Comparison of ENCODE assay signal across 11 mouse cellular contexts in the genomic region with DNA sequence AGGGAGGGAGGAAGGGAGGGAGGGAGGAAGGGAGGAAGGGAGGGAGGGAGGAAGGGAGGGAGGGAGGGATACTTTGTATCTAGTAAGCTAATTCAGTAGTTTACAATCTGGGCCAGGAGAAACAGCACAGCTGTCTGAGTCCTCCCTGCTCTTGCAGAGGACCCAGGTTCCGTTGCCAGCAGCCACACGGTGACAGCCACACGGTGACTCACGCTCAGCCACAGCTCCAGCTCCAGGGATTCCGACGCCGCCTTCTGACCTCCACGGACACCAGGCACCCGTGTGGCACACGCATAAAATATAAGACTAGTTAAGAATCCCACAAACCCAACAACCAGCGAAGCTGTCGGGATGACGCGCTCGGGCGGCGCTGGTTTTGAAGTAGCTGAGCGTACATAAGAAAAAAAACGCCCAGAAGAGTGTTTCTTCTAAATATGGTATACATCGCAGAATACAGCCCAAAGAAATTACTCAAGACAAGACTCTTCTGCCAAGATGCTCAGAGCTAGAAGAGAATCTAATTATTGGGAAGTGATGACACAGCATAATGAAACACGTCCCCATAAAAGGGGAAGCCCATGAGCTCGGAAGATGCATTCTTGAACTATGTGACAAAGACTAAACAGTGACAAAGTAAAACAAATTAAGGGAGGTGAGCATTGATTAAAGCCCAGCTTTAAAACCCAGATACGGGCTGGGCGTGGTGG. TPM values are rescaled to one million over a fixed set of nuclear protein-coding genes. Genes with fewer than 3 reads are reported as not detected.
DNase-seq lines count a peak whose midpoint lies in the region; ATAC-seq and TF ChIP-seq lines count a peak whose summit lies in the region.
"Had no signal": no experiment of that assay in that cellular context is flagged by ENCODE, and none has a peak within 500 bp of the region (broad histone marks: within the 10 kb centered on the region; RNA-seq: fewer than 3 reads in every experiment).

No protein-coding gene starts in this region.

- H3K27me3 ChIP-seq in heart, embryonic 11.5 days (ENCODE audit: control insufficient read depth, insufficient read depth, low read length): no peaks in the 10 kb centered on the region
- H3K27me3 ChIP-seq in myocyte (ENCODE audit: control insufficient read depth, insufficient read depth, insufficient read length): no peaks in the 10 kb centered on the region
- no peaks in the 10 kb centered on the region for H3K27me3 ChIP-seq in hindbrain, embryonic 12.5 days
- H3K27me3 ChIP-seq: embryonic facial prominence, embryonic 12.5 days had no signal

- no peak overlapping the region for H3K9ac ChIP-seq in heart, embryonic 11.5 days (ENCODE audit: low read depth, low read length)
- H3K9ac ChIP-seq in hindbrain, embryonic 12.5 days: no peak overlapping the region
- H3K9ac ChIP-seq: embryonic facial prominence, embryonic 12.5 days had no signal

- TF ChIP-seq CTCF in bone marrow, adult 2 months (IDR thresholded peaks at IDR 0.05; ENCODE audit: control insufficient read depth, insufficient read depth, low read length): no peak

- H3ac ChIP-seq in myocyte (ENCODE audit: control insufficient read depth, insufficient read length): no peak overlapping the region

- H3K36me3 ChIP-seq in heart, embryonic 11.5 days (ENCODE audit: control insufficient read depth, insufficient read depth, low read length): peaks cover 8% of the 10 kb centered on the region
- peaks cover 30% of the 10 kb centered on the region for H3K36me3 ChIP-seq in myocyte (ENCODE audit: control insufficient read depth, insufficient read depth)
- no peaks in the 10 kb centered on the region for H3K36me3 ChIP-seq in hindbrain, embryonic 12.5 days

- no peak overlapping the region for H3K4me3 ChIP-seq in heart, embryonic 11.5 days (ENCODE audit: low read depth, low read length)
- H3K4me3 ChIP-seq in bone marrow, adult 2 months (replicated peaks; ENCODE audit: control insufficient read depth, low read depth, low read length): peak overlapping the region; percentile 24
- H3K4me3 ChIP-seq in myocyte: no peak overlapping the region
- no peak overlapping the region for H3K4me3 ChIP-seq in hindbrain, embryonic 12.5 days
- H3K4me3 ChIP-seq: embryonic facial prominence, embryonic 12.5 days had no signal

- intact Hi-C loops in heart, postnatal 14 days (cut with DNase I): no loop called here

- H3K27ac ChIP-seq in heart, embryonic 11.5 days (ENCODE audit: low read depth, low read length): no peak overlapping the region
- H3K27ac ChIP-seq in bone marrow, adult 2 months (ENCODE audit: control insufficient read depth, insufficient read depth, low read depth, low read length, poor library complexity): peak overlapping the region; percentile 77
- no peak overlapping the region for H3K27ac ChIP-seq in hindbrain, embryonic 12.5 days
- H3K27ac ChIP-seq: embryonic facial prominence, embryonic 12.5 days had no signal

- ATAC-seq in heart, embryonic 11.5 days (replicated peaks; ENCODE audit: insufficient number of reproducible peaks, low FRiP score, low TSS enrichment): no peak
- ATAC-seq in granulocyte monocyte progenitor cell, adult 5-6 weeks (replicated peaks; ENCODE audit: poor library complexity, severe bottlenecking): peak; percentile 88
- no peak for ATAC-seq in hindbrain, embryonic 12.5 days (ENCODE audit: low FRiP score)
- ATAC-seq: hindbrain, embryonic 16.5 days had no signal

- no peaks in the 10 kb centered on the region for H3K9me3 ChIP-seq in heart, embryonic 11.5 days (replicated peaks; ENCODE audit: control insufficient read depth, low read length)
- H3K9me3 ChIP-seq in hindbrain, embryonic 12.5 days (replicated peaks): no peaks in the 10 kb centered on the region

- H3K4me2 ChIP-seq in heart, embryonic 11.5 days: no peak overlapping the region
- H3K4me2 ChIP-seq in myocyte (ENCODE audit: low read depth): peak overlapping the region; percentile 64
- no peak overlapping the region for H3K4me2 ChIP-seq in hindbrain, embryonic 12.5 days (replicated peaks)
- H3K4me2 ChIP-seq: embryonic facial prominence, embryonic 12.5 days; liver, embryonic 11.5 days had no signal

- TF ChIP-seq POLR2A in bone marrow, adult 2 months (IDR thresholded peaks at IDR 0.05; ENCODE audit: borderline replicate concordance, control insufficient read depth, low read depth, low read length): no peak
- TF ChIP-seq POLR2A in myocyte (IDR thresholded peaks at IDR 0.05; ENCODE audit: insufficient read length, low read depth): peak; percentile 40

- 86% methylated on average over 24 of the region's 24 CpGs for WGBS in heart, embryonic 11.5 days (ENCODE audit: insufficient replicate concordance)
- WGBS in bone marrow, adult 2 months: 68% methylated on average over 24 of the region's 24 CpGs
- 89% methylated on average over 24 of the region's 24 CpGs for WGBS in hindbrain, embryonic 12.5 days

- H3K79me2 ChIP-seq in myocyte (ENCODE audit: control insufficient read depth, insufficient read depth): peaks cover 97% of the 10 kb centered on the region

- H3K4me1 ChIP-seq in heart, embryonic 11.5 days (ENCODE audit: control insufficient read depth, insufficient read depth, low read length): 0 out of 2 replicates have a peak, but pooled peaks cover 5% of the 10 kb centered on the region
- H3K4me1 ChIP-seq in bone marrow, adult 2 months (ENCODE audit: control insufficient read depth, insufficient read depth, low read length): peaks cover 6% of the 10 kb centered on the region; the same call in 1 of the 2 replicates
- H3K4me1 ChIP-seq in hindbrain, embryonic 12.5 days: peaks cover 23% of the 10 kb centered on the region

- peak; percentile 29 to 43 for DNase-seq in heart, postnatal 14 days
- no peak for DNase-seq in right cerebral cortex, adult 18-20 months
- DNase-seq: thymus, postnatal 36 days had no signal

TF ChIP-seq in myocyte, 11 proteins besides CTCF, POLR2A, EP300 and RAD21:
- peak; percentile 44 for TF ChIP-seq POLR2AphosphoS2 (IDR thresholded peaks at IDR 0.05; ENCODE audit: insufficient read length, low read depth)
- no peak for TF ChIP-seq REST (IDR thresholded peaks at IDR 0.05; ENCODE audit: insufficient read depth, insufficient read length)
- peak; percentile 57 to 89 (median 58) for TF ChIP-seq MYOG (IDR thresholded peaks at IDR 0.05; ENCODE audit: control insufficient read depth in 1 of 3, insufficient read depth in 1 of 3, insufficient read length in 2 of 3, low read depth in 2 of 3)
- TF ChIP-seq MAX (IDR thresholded peaks at IDR 0.05; ENCODE audit: low read depth): no peak
- no peak for TF ChIP-seq USF1 (IDR thresholded peaks at IDR 0.05; ENCODE audit: low read depth)
- peak; percentile 71 for TF ChIP-seq TCF3 (IDR thresholded peaks at IDR 0.05; ENCODE audit: insufficient read length, low read depth)
- TF ChIP-seq TCF12 (IDR thresholded peaks at IDR 0.05; ENCODE audit: insufficient read depth, poor library complexity, severe bottlenecking): peak; percentile 32
- peak; percentile 35 for TF ChIP-seq E2F4 (IDR thresholded peaks at IDR 0.05; ENCODE audit: insufficient read depth)
- TF ChIP-seq CEBPB (IDR thresholded peaks at IDR 0.05; ENCODE audit: insufficient read depth, poor library complexity, severe bottlenecking): 0 out of 2 replicates have a peak, but pooled peaks have one; percentile 37
- TF ChIP-seq SRF (IDR thresholded peaks at IDR 0.05; ENCODE audit: control insufficient read depth, insufficient read length, low read depth): no peak
- TF ChIP-seq MYOD1 (IDR thresholded peaks at IDR 0.05; ENCODE audit: control insufficient read depth in 1 of 3, insufficient read length in 2 of 3, low read depth in 2 of 3): peak in 2 of 3 experiments; percentile 58 to 87

RNA-seq across cellular contexts. Expression of a gene that starts 42.0 kb away (rescaled TPM):
- 10 to 100 TPM; 24.8 to 27.3 TPM for total RNA-seq in heart, postnatal 14 days (2021)
- 52.7 and 56.1 TPM in 2 replicates for polyA plus RNA-seq in heart, embryonic 11.5 days (2014; fragmentation: Nextera tagmentation; extraction: Ambion mirVana)
- polyA plus RNA-seq in bone marrow, adult 2 months (2011; ENCODE audit: insufficient read depth, insufficient read length, low replicate concordance, missing spikeins): 10.8 and 33.1 TPM in 2 replicates
- 34.8 and 58.3 TPM in 2 replicates for total RNA-seq in granulocyte monocyte progenitor cell, adult 5-6 weeks (2014; fragmentation: Nextera tagmentation)
- total RNA-seq in granulocyte monocyte progenitor cell, adult 5-6 weeks (2017): 17.9 and 24.5 TPM in 2 replicates
- polyA plus RNA-seq in myocyte (2012; fragmentation: generic; extraction: Trizol): 68.6 TPM
- 66.8 and 69.3 TPM in 2 replicates for polyA plus RNA-seq in hindbrain, embryonic 12.5 days (2016; fragmentation: Nextera tagmentation; extraction: Ambion mirVana)
